Mouse (Mus musculus) gastrocnemius, postnatal 10 days (tissue): Measurements from ENCODE around the gene Tubb4b. TPM values are rescaled to one million over a fixed set of nuclear protein-coding genes. Genes with fewer than 3 reads are reported as not detected.
A peak's percentile ranks its signal among the peaks of the same experiment; 100 is the strongest.

Source experiments
- DNase-seq: peaks from one replicate; pipeline ENCODE4 v3.0.0; 2021; ENCODE audit warnings: mixed read lengths
- total RNA-seq, 2 experiments: library from RNA; stranded (reverse); gene quantifications; 2 replicates each; pipeline ENCODE4 v1.2.3; 2021

Gene Tubb4b
- total RNA-seq, 2 experiments from 2014 or later: 470 to 500 TPM

- no peak for DNase-seq
These were observed 36.7 kb downstream of the Tubb4b start for GRCm38 (mm10) chr2:25187841-25188240.

DNA sequence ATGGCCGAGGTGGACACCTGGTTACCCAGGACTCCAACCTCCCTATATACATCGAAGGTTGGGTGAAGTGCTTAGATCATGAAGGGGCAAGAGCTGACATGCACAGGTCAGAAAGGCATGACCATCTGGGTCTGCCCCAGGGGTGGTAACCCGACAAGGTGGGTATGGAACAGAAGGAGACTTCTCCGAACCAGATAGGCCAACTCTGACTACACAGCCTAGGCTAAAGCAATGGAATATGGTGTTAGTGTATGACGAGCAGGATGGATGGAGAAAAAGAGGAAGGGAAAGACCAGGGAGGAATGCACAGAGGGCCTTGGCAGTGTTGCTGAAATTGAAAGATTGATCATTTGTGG, 37.9 kb downstream of the Tubb4b start:
- DNase-seq: no peak

DNA sequence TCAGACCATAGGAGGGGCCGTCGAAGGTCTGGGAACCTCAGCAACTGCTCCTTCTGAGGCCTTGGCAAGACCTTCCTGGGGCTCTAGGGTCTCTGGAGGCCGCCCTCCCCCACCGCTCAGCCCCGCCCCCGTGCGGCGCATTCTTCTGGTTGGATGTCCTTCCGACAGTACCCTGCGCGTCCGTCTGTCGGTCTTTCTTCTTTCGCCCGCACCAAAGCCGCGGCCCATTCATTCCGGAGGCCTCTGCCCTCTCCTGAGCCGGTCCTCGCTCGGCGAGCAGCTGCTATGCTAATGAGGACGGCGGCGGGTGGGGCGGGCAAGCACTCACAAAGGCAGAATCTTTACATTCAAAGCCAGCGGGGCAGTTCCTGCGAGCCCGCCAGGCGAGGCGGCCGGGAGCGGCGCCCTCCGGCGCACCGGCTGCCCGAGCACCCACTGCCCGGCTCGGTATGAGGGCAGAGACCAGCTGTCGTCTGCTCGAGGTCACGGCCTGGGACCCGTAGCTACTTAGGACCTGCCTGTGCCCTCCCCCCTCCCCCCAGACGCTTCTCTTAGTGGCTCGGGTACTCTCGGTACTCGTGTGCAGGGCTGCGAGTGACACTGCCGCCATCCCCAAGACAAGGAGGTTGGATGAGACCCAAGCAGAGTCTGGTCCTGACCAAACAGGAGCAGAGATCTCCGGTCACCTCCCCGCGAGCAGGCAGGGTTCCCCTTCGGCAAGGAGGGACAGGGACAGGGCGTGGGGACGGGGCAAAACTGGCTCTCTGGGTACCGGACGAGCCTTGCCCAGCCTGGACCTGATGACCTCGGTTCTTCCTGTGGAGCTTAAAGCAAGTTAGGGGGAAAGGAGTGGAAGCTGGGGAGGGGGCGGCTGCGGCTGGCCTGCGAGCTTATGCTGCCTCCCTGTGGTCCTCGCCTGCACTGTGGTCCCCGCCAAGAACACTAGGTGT, 38.6 kb downstream of the Tubb4b start:
- peak; percentile 57 for DNase-seq

GRCm38 (mm10) chr2:25184496-25184895, 40.0 kb downstream of the Tubb4b start:
- DNase-seq: no peak

GRCm38 (mm10) chr2:25183336-25183735, 41.2 kb downstream of the Tubb4b start:
- DNase-seq: no peak

DNA sequence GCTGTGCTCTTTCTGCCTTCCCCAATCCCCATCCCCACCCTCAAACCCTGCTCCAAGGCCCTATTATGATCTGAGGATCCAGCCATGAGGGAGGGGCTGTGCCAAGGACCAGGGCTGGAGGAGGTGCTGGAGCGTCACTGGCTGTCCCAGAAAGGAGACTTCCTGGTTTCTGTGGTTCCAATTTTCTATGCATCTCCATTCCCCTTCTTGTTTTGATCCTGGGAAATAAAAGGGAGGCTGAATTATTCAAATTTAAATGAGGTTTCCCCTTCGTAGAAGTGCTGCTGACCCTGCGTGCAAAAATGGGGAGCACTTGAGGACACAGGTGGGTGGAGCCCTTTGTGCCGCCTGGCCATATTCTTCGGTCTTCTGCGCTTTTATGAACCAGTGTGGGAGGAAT, 41.8 kb downstream of the Tubb4b start:
- no peak for DNase-seq

DNA sequence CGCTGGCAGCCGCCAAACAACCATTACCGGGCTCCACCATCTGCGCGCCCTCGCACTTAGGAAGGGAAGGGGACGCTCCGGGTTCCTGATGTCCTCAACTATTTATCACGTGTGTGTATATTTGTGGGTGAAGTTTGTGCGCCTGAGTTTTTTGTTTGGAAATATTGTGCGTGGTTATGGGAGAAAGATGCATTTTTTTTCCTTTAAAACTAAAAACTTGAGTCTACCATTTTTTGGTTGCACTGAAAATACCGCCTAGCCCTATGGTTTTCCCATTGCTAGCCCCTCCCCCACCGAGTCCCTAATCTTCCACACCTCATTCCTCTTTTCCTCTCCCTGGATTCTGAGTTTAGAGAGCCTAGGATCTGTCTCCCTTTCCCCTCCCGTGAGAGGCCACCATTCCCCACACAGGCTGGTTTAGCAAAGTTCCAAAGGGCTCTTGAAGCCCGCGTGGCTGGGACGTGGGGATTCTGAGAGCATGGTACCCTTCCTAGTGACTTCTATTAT, 42.6 kb downstream of the Tubb4b start:
- no peak for DNase-seq

- DNase-seq: peak; percentile 40
These were observed 43.3 kb downstream of the Tubb4b start for GRCm38 (mm10) chr2:25180973-25181890.

- DNase-seq: peak; percentile 91
These were observed 44.0 kb downstream of the Tubb4b start, which contains the start of gene Nrarp for GRCm38 (mm10) chr2:25180478-25180903. Gene Nrarp (plus strand): TSS chr2:25180758.

GRCm38 (mm10) chr2:25179566-25180217, 44.8 kb downstream of the Tubb4b start:
- DNase-seq: no peak

DNA sequence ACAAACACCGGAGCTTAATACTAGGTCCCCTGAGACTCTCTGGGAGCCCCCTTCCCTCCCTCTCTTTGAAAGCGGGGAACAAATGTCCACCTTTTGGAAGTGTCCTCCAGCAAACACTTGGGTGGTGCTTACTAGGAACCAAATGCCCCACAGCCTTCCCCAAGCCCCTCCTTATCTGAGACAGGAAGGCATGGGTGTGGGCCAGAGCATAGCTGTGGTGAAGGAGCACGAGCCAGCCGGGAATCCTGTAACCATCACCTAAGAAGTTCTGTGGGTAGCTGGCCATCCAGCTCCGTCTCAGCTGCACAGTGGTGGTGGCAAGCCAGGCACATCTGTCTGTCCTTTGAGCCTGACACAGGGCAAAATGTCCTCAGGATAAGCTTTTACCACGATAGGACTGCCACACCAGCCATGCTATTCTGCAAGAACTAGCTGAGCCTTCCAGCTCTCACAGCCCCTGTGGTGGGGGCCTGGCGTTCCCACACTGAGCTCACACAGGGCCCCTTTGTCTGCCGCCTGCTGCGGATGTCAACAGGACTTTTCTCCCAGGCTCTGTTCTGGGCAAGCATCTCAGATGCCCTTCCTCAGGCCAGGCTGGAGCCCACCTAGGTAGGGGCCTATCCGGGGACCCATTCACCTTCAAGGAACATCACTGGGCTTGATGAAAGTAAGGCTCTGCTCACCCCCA, 46.1 kb downstream of the Tubb4b start:
- DNase-seq: no peak

DNA sequence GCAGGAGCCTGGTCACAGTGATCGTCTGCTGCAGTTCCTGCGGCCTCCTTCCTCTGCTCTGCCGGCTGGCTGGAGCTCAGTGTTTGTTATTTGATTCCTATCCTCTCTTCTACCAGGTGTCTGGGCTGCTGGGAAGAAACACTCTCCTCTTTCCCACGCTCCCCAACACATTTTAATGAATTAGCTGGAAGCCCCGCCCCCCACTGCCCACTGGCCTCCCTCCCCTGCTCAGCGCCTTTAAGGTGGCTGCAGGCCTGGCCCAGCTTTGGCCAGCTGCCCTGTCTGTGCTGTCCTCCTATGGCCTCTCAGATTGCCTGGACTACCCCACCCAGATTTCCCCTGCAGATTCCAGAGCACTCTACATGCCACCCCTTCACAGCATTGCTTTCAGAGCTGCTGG, 46.8 kb downstream of the Tubb4b start:
- peak; percentile 51 for DNase-seq

- DNase-seq: no peak
These were observed 47.4 kb downstream of the Tubb4b start for GRCm38 (mm10) chr2:25177076-25177475.

DNA sequence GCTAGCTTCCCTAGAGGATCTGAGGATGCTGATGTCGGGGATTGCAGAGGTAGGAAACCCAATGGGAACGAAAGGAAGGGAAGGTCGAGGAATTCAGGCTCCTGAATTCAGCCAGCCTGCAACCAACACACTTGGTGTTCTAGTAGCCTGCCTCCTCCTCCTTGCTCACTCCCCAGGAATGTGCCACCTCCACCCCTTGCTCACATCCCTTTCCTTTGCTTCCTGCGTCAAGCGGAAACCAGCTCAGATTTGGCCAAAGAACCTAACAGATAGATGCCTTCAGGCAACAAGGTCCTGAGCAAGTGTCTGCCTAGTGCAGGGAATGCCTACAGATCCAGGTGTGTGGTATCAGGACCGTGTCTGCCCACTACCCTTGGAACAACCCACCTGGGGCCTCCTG, 47.9 kb downstream of the Tubb4b start:
- DNase-seq: no peak

GRCm38 (mm10) chr2:25175690-25176078, 48.8 kb downstream of the Tubb4b start:
- DNase-seq: no peak

GRCm38 (mm10) chr2:25174866-25175689, 49.4 kb downstream of the Tubb4b start:
- DNase-seq: no peak

GRCm38 (mm10) chr2:25173821-25174220, 50.7 kb downstream of the Tubb4b start:
- no peak for DNase-seq

- no peak for DNase-seq
These were observed 51.9 kb downstream of the Tubb4b start for GRCm38 (mm10) chr2:25172629-25173028.
